In the genomic region with DNA sequence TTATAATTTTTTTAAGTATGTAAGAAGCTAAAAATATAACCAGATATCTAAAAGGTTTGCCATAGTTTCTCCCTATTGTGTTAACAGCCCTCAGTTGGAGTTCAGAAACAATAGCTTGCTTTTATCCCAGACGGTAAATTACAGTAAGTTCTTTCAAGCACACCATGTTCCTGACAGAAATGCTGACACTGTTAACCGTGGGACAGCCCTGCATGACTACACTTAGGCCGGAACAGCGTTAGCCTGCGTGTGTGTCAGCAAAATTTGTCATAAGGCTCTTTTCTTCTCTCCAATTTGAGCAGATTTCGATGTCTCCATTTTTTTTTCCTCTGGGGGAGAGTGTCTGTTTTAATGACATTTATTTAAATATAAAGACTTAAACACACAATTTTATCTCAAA, we compare ENCODE assay signal across 22 mouse cellular contexts. TPM values are rescaled to one million over a fixed set of nuclear protein-coding genes. Genes with fewer than 3 reads are reported as not detected.
DNase-seq lines count a peak whose midpoint lies in the region; ATAC-seq and TF ChIP-seq lines count a peak whose summit lies in the region.
"Had no signal": no experiment of that assay in that cellular context is flagged by ENCODE, and none has a peak within 500 bp of the region (broad histone marks: within the 10 kb centered on the region; RNA-seq: fewer than 3 reads in every experiment).

No protein-coding gene starts in this region.

- H3K36me3 ChIP-seq in heart, embryonic 11.5 days (ENCODE audit: control insufficient read depth, insufficient read depth, low read length) = no peaks in the 10 kb centered on the region
- H3K36me3 ChIP-seq in liver, postnatal 0 days (replicated peaks; ENCODE audit: insufficient read depth, low read length) = no peaks in the 10 kb centered on the region
- no peaks in the 10 kb centered on the region for H3K36me3 ChIP-seq in liver, embryonic 12.5 days
- H3K36me3 ChIP-seq: embryonic facial prominence, embryonic 13.5 days; forebrain, embryonic 12.5 days; heart, embryonic 13.5 days; hindbrain, embryonic 12.5 days had no signal

- peak; percentile 79 for TF ChIP-seq EP300 in liver, postnatal 0 days (IDR thresholded peaks at IDR 0.05; ENCODE audit: low read depth)

- peak; percentile 50 for DNase-seq in heart, adult 8-10 months (ENCODE audit: low spot score)
- DNase-seq in liver, postnatal 0 days = no peak
- peak; percentile 9 for DNase-seq in brain, adult 2 months (ENCODE audit: low read depth, low spot score)
- no peak for DNase-seq in cerebellum, adult 9-11 months
- no peak for DNase-seq in cerebellum, adult 11 months
- DNase-seq: adrenal gland, postnatal 14 days; cerebellum, adult 11-12 months; cerebellum, adult 9-10 months; cerebellum, postnatal 36 days; gastrocnemius, postnatal 10 days; heart, adult 2 months; heart, postnatal 36 days had no signal

- no peak overlapping the region for H3K4me3 ChIP-seq in heart, embryonic 11.5 days (ENCODE audit: low read depth, low read length)
- H3K4me3 ChIP-seq in liver, postnatal 0 days (ENCODE audit: low read depth, low read length) = no peak overlapping the region
- no peak overlapping the region for H3K4me3 ChIP-seq in liver, embryonic 12.5 days
- H3K4me3 ChIP-seq: embryonic facial prominence, embryonic 13.5 days; forebrain, embryonic 12.5 days; heart, adult 2 months; heart, embryonic 13.5 days; hindbrain, embryonic 12.5 days had no signal

- no peak overlapping the region for H3K4me2 ChIP-seq in heart, embryonic 11.5 days
- H3K4me2 ChIP-seq in liver, postnatal 0 days (ENCODE audit: low read depth, low read length) = no peak overlapping the region
- H3K4me2 ChIP-seq in liver, embryonic 12.5 days = no peak overlapping the region
- H3K4me2 ChIP-seq: embryonic facial prominence, embryonic 13.5 days; forebrain, embryonic 12.5 days; heart, embryonic 13.5 days; hindbrain, embryonic 12.5 days had no signal

- no peaks in the 10 kb centered on the region for H3K4me1 ChIP-seq in heart, embryonic 11.5 days (ENCODE audit: control insufficient read depth, insufficient read depth, low read length)
- H3K4me1 ChIP-seq in liver, postnatal 0 days (ENCODE audit: insufficient read depth) = no peaks in the 10 kb centered on the region
- no peaks in the 10 kb centered on the region for H3K4me1 ChIP-seq in liver, embryonic 12.5 days
- H3K4me1 ChIP-seq: embryonic facial prominence, embryonic 13.5 days; forebrain, embryonic 12.5 days; heart, embryonic 13.5 days; hindbrain, embryonic 12.5 days had no signal

- no peak overlapping the region for H3K27ac ChIP-seq in heart, embryonic 11.5 days (ENCODE audit: low read depth, low read length)
- no peak overlapping the region for H3K27ac ChIP-seq in liver, postnatal 0 days (ENCODE audit: low read depth)
- H3K27ac ChIP-seq in liver, embryonic 12.5 days = no peak overlapping the region
- H3K27ac ChIP-seq: embryonic facial prominence, embryonic 13.5 days; forebrain, embryonic 12.5 days; heart, adult 2 months; heart, embryonic 13.5 days; hindbrain, embryonic 12.5 days had no signal

- H3K9ac ChIP-seq in heart, embryonic 11.5 days (ENCODE audit: low read depth, low read length) = no peak overlapping the region
- H3K9ac ChIP-seq in liver, postnatal 0 days (replicated peaks) = no peak overlapping the region
- H3K9ac ChIP-seq in liver, embryonic 12.5 days = no peak overlapping the region
- H3K9ac ChIP-seq: embryonic facial prominence, embryonic 13.5 days; forebrain, embryonic 12.5 days; heart, embryonic 13.5 days; hindbrain, embryonic 12.5 days had no signal

- no peaks in the 10 kb centered on the region for H3K9me3 ChIP-seq in heart, embryonic 11.5 days (replicated peaks; ENCODE audit: control insufficient read depth, low read length)
- no peaks in the 10 kb centered on the region for H3K9me3 ChIP-seq in liver, postnatal 0 days (ENCODE audit: low read length)
- H3K9me3 ChIP-seq in liver, embryonic 12.5 days (replicated peaks) = no peaks in the 10 kb centered on the region
- H3K9me3 ChIP-seq: embryonic facial prominence, embryonic 13.5 days; forebrain, embryonic 12.5 days; heart, embryonic 13.5 days; hindbrain, embryonic 12.5 days had no signal

- 65% methylated on average over 6 of the region's 6 CpGs for WGBS in heart, embryonic 11.5 days (ENCODE audit: insufficient replicate concordance)
- 71% methylated on average over 6 of the region's 6 CpGs for WGBS in liver, postnatal 0 days (ENCODE audit: insufficient replicate concordance)
- WGBS in liver, embryonic 12.5 days (ENCODE audit: insufficient replicate concordance) = 76% methylated on average over 6 of the region's 6 CpGs

- no peak for ATAC-seq in heart, embryonic 11.5 days (replicated peaks; ENCODE audit: insufficient number of reproducible peaks, low FRiP score, low TSS enrichment)
- ATAC-seq in liver, postnatal 0 days = peak; percentile 21; the same call in 1 of the 2 replicates
- no peak for ATAC-seq in liver, embryonic 12.5 days
- ATAC-seq: activated CD4-positive, CD25-positive, alpha-beta regulatory T cell, adult 4 months; forebrain, embryonic 16.5 days; hindbrain, embryonic 16.5 days; Patski had no signal

- TF ChIP-seq CTCF in liver, postnatal 0 days (IDR thresholded peaks at IDR 0.05; ENCODE audit: low read depth) = no peak

- no peaks in the 10 kb centered on the region for H3K27me3 ChIP-seq in heart, embryonic 11.5 days (ENCODE audit: control insufficient read depth, insufficient read depth, low read length)
- H3K27me3 ChIP-seq in liver, postnatal 0 days (ENCODE audit: insufficient read depth, low read length) = no peaks in the 10 kb centered on the region
- no peaks in the 10 kb centered on the region for H3K27me3 ChIP-seq in liver, embryonic 12.5 days (replicated peaks)
- H3K27me3 ChIP-seq: embryonic facial prominence, embryonic 13.5 days; forebrain, embryonic 12.5 days; heart, embryonic 13.5 days; hindbrain, embryonic 12.5 days; Patski had no signal

RNA-seq across cellular contexts. Expression of gene Fbxo22, which starts 51.0 kb away (rescaled TPM):
- total RNA-seq in heart, adult 8-10 months (2022) = 10 to 100 TPM; 31.0 to 34.3 (median 33.3) TPM
- polyA plus RNA-seq in heart, embryonic 11.5 days (2014; fragmentation: Nextera tagmentation; extraction: Ambion mirVana) = 64.5 and 75.5 TPM in 2 replicates
- 23.1 and 25.0 TPM in 2 replicates for polyA plus RNA-seq in liver, postnatal 0 days (2015; fragmentation: Nextera tagmentation; extraction: Ambion mirVana)
- 33.0 and 36.3 TPM in 2 replicates for polyA plus RNA-seq in liver, embryonic 12.5 days (2016; fragmentation: Nextera tagmentation; extraction: Ambion mirVana)

Comparison
In these comparisons a context has a peak if more than half of its experiments do, and no peak if none do; other contexts are left out.
1. DNase-seq: peak in heart, adult 8-10 months (single experiment) and brain, adult 2 months (single experiment); none in liver, postnatal 0 days (single experiment), cerebellum, adult 9-11 months (single experiment) and cerebellum, adult 11 months (single experiment).